Mouse (Mus musculus) brain, embryonic 14.5 days (tissue): Measurements from ENCODE around the gene Celf5.

Source experiments
- CTCF ChIP-seq: fragments of 200-500 bp; IDR thresholded peaks from 2 replicates; pipeline ENCODE4 v1.5.1; 2012; ENCODE audit warnings: inconsistent platforms, mild to moderate bottlenecking, moderate library complexity, borderline replicate concordance; ENCODE audit not compliant: insufficient read depth, insufficient read length; ENCODE audit errors: extremely low read depth
- POLR2A ChIP-seq: fragments of 200-500 bp; IDR thresholded peaks from 2 replicates; pipeline ENCODE4 v1.6.1; 2012; ENCODE audit warnings: mild to moderate bottlenecking, inconsistent platforms, borderline replicate concordance; ENCODE audit not compliant: poor library complexity, insufficient read depth, insufficient read length, severe bottlenecking; ENCODE audit errors: extremely low read depth

DNA sequence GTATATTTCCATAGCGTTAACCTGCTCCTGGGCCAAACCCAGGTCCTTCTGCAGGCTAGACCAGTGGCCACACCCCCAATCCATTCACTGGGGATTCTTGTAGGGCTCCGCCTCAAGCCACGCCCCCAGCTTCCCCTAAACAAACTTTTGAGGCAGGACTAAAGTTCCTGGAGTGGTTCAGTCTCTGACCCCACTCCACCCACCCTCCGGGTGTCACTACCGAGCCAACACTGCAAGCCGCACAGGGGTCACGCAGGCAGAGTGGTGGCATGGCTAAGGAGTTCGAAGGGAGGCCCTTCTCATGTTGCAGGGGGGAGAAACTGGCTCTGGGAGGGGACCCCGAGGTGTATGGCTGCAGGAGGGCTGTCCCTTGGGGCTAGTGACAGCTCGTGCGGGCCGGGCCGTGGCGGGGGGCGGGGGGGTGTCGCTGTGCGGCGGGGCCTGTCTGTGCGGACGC, 52.9 kb downstream of the Celf5 start:
- TF ChIP-seq CTCF (no peak), POLR2A (no peak)
